Mouse (Mus musculus): ENCODE measurements around the gene Cdc7. TPM values are rescaled to one million over a fixed set of nuclear protein-coding genes. Genes with fewer than 3 reads are reported as not detected.
"Not testable (repeated sequence)": the region's sequence is repeated elsewhere in the genome, so short reads cannot be mapped to it uniquely, and the experiment has no call there.

The Cdc7 gene
- polyA plus RNA-seq, 1 experiment from 2014 or later = 45.1 TPM

DNA sequence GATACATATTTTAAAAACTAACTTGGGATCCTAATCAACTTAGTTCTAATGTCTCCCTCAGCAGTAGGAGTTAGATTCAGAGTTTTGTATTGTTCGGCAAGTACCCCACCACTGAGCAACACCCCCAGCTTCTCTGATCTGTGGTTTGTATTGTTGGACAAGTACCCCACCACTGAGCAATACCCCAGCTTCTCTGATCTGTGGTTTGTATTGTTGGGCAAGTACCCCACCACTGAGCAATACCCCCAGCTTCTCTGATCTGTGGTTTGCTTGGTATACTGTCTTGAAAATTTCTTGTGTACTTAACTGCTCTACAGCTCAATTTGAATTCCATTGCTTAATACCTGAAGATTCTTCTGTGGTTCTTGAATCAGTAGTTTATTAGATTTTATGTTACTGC, 3.5 kb downstream of the Cdc7 start:
- Histone ChIP-seq H3K4me3 (no peak overlapping the region), H3K27me3 (replicated peaks) (no peaks in the 10 kb centered on the region), H3K9ac (no peak overlapping the region), H3K36me3 (peaks cover 20% of the 10 kb centered on the region), H3K27ac (no peak overlapping the region), H3K4me2 (replicated peaks) (no peak overlapping the region), H3K4me1 (peaks cover 10% of the 10 kb centered on the region; the same call in 1 of the 2 replicates), H3K9me3 (no peaks in the 10 kb centered on the region)
- no peak for ATAC-seq (ENCODE audit: low FRiP score, low read depth)
- 93% methylated on average over 1 of the region's 1 CpGs for WGBS

DNA sequence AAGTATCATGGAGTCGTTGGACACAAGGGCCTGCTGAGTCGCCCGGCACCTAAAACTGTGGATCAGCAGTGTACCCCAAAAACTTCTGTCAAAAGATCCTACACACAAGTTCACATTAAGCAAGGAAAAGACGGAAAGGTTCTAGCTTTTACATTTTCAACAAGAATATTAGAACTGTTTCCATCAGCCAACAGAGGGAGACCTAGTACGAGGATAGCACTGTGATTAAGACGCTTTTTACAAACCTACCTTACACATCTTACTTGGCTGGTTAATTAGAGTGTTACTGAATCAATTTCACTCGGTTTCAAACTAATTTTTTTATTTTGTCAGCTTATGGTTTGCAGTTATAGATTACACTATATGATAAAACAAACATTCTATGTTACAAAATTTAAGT, 9.8 kb downstream of the Cdc7 start:
- H3K36me3 ChIP-seq = peaks cover 61% of the 10 kb centered on the region
- 90% methylated on average over 7 of the region's 7 CpGs for WGBS
- ATAC-seq (ENCODE audit: low FRiP score, low read depth) = no peak

DNA sequence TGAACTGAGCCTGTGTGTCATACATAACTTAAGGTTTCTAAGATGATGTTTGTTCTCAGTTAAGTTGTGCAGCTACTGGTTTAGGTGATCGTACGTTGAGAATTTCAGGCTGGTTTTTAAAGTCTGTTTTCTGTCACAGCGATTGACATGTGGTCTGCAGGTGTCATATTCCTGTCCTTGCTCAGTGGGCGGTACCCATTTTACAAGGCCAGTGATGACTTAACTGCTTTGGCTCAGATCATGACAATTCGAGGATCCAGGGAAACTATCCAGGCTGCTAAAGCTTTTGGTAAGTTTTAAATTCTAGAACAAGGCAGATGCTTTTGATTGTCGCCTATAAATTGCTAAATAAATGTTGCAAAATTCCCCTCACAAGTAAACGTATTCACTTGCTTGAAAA, 15.0 kb downstream of the Cdc7 start:
- H3K36me3 ChIP-seq = peaks cover 68% of the 10 kb centered on the region

More for the DNA sequence above, 9.8 kb downstream of the Cdc7 start:
- no peak overlapping the region for H3K27ac ChIP-seq
- no peak overlapping the region for H3K9ac ChIP-seq
- H3K27me3 ChIP-seq (replicated peaks) = no peaks in the 10 kb centered on the region
- no peaks in the 10 kb centered on the region for H3K9me3 ChIP-seq
- H3K4me1 ChIP-seq = no peaks in the 10 kb centered on the region
- no peak overlapping the region for H3K4me3 ChIP-seq
- H3K4me2 ChIP-seq (replicated peaks) = no peak overlapping the region

DNA sequence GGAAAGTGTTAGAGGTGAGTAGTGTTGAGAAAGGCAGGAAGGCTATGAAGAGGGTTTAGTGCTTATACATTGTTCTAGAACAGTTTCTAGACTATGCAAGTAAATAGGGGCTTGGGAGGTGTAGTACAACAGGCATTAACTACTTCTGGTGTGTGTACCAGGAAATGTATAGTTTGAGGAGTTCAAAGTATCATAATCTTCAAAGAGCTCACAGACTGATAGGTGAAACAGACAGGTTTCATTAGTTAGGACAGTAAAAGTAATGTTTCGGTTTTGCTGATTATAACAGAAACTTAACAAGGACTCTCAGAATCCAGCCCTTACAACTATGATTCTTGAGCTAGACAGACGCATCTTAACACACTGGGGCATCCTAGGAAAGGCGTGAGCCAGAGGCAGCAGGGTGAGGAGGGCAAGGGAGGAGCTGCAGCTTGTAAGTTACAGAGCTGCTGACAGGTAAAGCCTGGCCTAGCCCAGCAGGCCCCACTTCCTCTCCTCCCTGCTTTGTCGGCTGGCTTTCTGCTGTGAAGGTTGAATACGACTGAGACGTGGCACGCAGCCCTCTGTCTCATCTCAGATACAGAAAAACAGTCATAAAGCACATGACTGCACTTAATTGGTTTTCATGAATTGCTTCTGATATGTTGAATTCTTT, 18.3 kb downstream of the Cdc7 start:
- Histone ChIP-seq H3K9me3 (no peaks in the 10 kb centered on the region), H3K4me2 (replicated peaks) (no peak overlapping the region), H3K4me1 (no peaks in the 10 kb centered on the region), H3K9ac (no peak overlapping the region), H3K27me3 (replicated peaks) (no peaks in the 10 kb centered on the region), H3K4me3 (no peak overlapping the region), H3K27ac (no peak overlapping the region), H3K36me3 (peaks cover 45% of the 10 kb centered on the region)
- WGBS = 86% methylated on average over 7 of the region's 7 CpGs
- no peak for ATAC-seq (ENCODE audit: low FRiP score, low read depth)

More for the DNA sequence above, 15.0 kb downstream of the Cdc7 start:
- H3K9me3 ChIP-seq = no peaks in the 10 kb centered on the region
- no peaks in the 10 kb centered on the region for H3K4me1 ChIP-seq
- no peak for ATAC-seq (ENCODE audit: low FRiP score, low read depth)
- no peak overlapping the region for H3K4me3 ChIP-seq
- H3K27me3 ChIP-seq (replicated peaks) = no peaks in the 10 kb centered on the region
- no peak overlapping the region for H3K4me2 ChIP-seq (replicated peaks)
- H3K9ac ChIP-seq = no peak overlapping the region
- WGBS = 81% methylated on average over 7 of the region's 7 CpGs
- H3K27ac ChIP-seq = no peak overlapping the region

DNA sequence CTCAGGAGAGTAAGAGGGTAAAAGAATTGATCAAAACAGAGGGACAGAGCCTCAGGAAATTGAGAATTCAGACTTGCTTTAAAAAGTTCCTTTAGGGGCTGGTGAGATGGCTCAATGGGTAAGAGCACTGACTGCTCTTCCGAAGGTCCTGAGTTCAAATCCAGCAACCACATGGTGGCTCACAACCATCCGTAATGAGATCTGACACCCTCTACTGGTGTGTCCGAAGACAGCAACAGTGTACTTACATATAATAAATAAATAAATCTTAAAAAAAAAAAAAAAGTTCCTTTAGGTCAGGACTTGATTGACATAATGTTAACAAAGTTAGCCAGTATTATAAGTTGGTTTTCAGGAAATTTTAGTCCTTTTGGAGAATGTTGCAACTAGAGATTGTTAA, 20.8 kb downstream of the Cdc7 start:
- not testable (repeated sequence) for ATAC-seq (ENCODE audit: low FRiP score, low read depth); H3K4me1 ChIP-seq; H3K9me3 ChIP-seq; H3K4me3 ChIP-seq; H3K27ac ChIP-seq; H3K4me2 ChIP-seq (replicated peaks); H3K27me3 ChIP-seq (replicated peaks); H3K9ac ChIP-seq
- peaks cover 29% of the 10 kb centered on the region for H3K36me3 ChIP-seq
- WGBS = 94% methylated on average over 3 of the region's 3 CpGs

DNA sequence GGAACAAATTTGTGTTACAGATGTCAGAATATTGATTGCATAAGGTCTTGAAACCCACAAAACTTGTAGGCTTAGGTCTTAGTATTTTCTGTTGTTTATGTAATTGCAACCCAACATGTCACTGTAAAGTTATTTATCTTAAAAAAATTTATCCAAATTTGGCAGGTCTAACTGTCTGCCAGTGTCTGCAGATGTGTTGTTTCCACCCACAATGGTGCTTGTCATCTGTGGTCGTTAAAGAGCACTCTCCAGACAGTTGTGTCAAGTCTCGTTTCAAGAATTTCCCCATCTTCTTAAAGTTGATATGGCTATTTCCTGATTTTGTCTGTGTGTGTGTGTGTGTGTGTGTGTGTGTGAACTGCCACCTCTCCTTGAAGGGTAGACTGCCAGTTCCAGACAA, 21.5 kb downstream of the Cdc7 start:
- Histone ChIP-seq H3K4me1 (no peaks in the 10 kb centered on the region), H3K4me3 (no peak overlapping the region), H3K4me2 (replicated peaks) (no peak overlapping the region), H3K9me3 (no peaks in the 10 kb centered on the region), H3K36me3 (peaks cover 24% of the 10 kb centered on the region), H3K27me3 (replicated peaks) (no peaks in the 10 kb centered on the region), H3K9ac (no peak overlapping the region), H3K27ac (no peak overlapping the region)
- ATAC-seq (ENCODE audit: low FRiP score, low read depth) = no peak
- WGBS = 73% methylated on average over 2 of the region's 2 CpGs

DNA sequence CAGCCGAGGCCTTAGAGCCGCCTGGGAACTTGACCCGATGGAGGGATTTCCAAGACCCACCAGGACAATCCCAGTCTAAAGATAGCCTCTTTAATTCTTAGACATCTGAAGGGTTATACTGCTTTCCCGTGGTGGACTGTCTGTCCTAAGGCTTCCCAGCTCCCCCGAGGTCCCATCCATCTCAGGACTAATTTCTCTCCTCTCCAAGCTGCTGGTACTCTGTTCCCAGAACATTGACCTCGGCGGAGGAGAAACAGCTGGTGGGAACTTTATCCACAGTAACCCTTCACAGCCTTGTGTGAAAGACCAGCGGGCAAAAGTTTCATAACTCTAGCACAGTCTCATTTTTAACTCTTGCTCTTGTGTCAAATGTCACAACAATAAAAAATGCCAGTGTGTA, 25.1 kb downstream of the Cdc7 start:
- 68% methylated on average over 8 of the region's 8 CpGs for WGBS
- no peaks in the 10 kb centered on the region for H3K27me3 ChIP-seq (replicated peaks)
- H3K4me2 ChIP-seq (replicated peaks) = no peak overlapping the region
- no peak overlapping the region for H3K27ac ChIP-seq
- no peak overlapping the region for H3K4me3 ChIP-seq
- no peak for ATAC-seq (ENCODE audit: low FRiP score, low read depth)
- no peaks in the 10 kb centered on the region for H3K4me1 ChIP-seq
- peaks cover 5% of the 10 kb centered on the region for H3K36me3 ChIP-seq
- no peaks in the 10 kb centered on the region for H3K9me3 ChIP-seq
- H3K9ac ChIP-seq = no peak overlapping the region

DNA sequence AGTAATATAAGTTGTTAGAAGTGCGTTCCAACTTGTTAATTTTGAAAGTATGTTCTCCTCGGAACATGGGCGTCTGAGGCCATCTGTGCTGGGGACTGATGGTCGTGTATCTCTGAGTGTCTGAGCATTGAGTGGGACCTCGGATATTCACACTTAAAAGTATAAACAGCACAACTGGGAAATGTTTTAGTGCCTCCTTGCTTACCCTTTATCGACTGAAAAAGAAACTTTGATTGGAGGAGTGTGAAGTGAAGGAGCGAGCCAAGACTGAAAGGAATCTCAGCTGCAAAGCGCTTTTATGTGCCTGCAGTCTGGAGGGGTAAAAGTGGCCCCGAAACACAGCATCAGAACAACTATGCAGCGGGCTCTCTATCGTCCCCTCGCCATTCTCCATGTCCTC, 25.7 kb downstream of the Cdc7 start:
- H3K9me3 ChIP-seq = no peaks in the 10 kb centered on the region
- no peaks in the 10 kb centered on the region for H3K36me3 ChIP-seq
- no peak for ATAC-seq (ENCODE audit: low FRiP score, low read depth)
- H3K4me1 ChIP-seq = no peaks in the 10 kb centered on the region
- no peak overlapping the region for H3K9ac ChIP-seq
- 81% methylated on average over 12 of the region's 12 CpGs for WGBS
- H3K27me3 ChIP-seq (replicated peaks) = no peaks in the 10 kb centered on the region
- no peak overlapping the region for H3K27ac ChIP-seq
- H3K4me2 ChIP-seq (replicated peaks) = no peak overlapping the region
- no peak overlapping the region for H3K4me3 ChIP-seq

DNA sequence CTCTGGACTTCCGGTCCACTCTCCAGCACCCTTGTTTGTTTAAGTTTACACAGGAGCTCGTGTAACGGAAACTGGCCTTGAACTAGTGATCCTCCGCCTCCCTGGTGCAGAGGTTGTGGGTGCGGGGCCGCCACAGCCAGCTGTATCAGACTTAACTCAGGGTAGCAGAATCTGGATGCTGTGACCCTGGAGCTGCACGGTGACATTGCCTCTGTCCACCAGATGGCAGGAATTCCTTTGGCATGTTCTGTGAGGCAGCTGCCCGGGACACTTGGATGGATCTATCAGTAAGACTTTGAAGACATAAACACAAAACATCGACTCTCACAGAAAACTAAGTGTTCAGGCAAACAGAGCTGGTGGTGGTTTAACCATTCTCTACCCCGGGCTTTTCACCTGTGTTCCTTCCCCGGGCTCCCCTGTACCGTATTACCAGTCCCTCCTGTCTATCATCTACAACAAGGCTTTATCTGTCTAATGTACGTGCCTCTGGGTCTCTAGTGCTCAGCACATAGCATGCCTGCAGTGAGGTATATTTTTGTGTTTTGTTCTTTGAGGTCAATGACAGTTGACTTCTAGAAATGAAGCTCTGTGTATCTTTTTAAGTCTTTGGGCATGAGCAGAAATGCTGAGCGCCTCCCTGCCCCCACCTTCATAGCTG, 26.6 kb downstream of the Cdc7 start:
- Histone ChIP-seq H3K36me3 (no peaks in the 10 kb centered on the region), H3K9me3 (no peaks in the 10 kb centered on the region), H3K4me2 (replicated peaks) (no peak overlapping the region), H3K27ac (no peak overlapping the region), H3K4me1 (no peaks in the 10 kb centered on the region), H3K27me3 (replicated peaks) (no peaks in the 10 kb centered on the region), H3K4me3 (no peak overlapping the region), H3K9ac (no peak overlapping the region)
- ATAC-seq (ENCODE audit: low FRiP score, low read depth) = no peak
- 56% methylated on average over 14 of the region's 14 CpGs for WGBS

DNA sequence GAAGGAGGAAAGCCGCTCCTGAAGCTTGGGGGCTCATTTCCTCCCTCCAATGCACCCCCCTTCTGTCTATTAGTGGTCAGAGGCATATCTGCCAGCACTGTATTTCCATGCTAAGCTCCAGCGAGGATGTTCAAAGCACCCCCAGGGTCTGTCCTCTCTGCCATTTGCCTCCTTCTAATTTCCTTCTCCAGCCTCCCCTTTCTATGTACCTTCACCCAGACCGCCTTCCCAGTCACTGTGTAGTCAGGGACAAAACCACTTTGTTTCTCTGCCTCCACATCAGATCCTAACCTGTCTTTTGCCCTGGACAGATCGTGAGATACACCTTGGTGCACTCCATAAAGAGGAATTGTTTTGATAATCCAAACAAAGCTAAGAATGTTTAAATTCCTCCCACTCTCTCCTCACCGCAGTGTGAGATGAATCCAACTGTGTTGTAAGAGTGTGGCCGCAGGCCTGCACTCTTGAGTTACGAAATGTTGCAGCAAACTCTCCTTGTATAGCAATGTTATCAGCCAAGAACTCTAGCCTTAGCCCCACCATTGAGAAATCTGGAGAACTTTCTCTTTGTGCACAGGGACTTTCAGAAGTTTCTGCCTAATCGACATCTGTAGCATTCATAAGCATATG, 27.3 kb downstream of the Cdc7 start:
- no peak for ATAC-seq (ENCODE audit: low FRiP score, low read depth)
- Histone ChIP-seq H3K27me3 (replicated peaks) (no peaks in the 10 kb centered on the region), H3K4me3 (no peak overlapping the region), H3K9ac (no peak overlapping the region), H3K36me3 (no peaks in the 10 kb centered on the region), H3K4me2 (replicated peaks) (no peak overlapping the region), H3K27ac (no peak overlapping the region), H3K9me3 (no peaks in the 10 kb centered on the region), H3K4me1 (no peaks in the 10 kb centered on the region)
- 71% methylated on average over 8 of the region's 8 CpGs for WGBS

DNA sequence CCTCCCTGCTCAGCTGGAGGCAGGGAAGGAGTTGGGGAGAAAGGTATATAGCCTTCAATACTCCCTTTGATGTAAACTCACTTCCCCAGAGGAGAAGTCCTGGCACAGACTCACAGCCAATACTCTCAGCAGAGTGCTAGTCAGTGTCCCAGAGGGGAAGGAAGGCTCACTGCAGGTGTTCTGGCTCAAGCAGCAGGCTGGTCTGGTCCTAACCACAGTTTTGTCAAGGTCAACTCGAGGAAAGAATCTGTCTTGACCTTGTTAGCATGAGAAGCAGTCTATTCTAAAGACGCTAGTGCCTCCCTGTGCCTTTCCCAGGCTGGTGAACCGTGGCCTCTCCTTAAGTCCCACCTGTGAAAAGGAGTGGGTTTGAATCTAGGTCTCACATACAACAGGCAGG, 30.6 kb downstream of the Cdc7 start:
- Histone ChIP-seq H3K9ac (no peak overlapping the region), H3K36me3 (no peaks in the 10 kb centered on the region), H3K4me2 (replicated peaks) (no peak overlapping the region), H3K4me3 (no peak overlapping the region), H3K27me3 (replicated peaks) (no peaks in the 10 kb centered on the region), H3K4me1 (no peaks in the 10 kb centered on the region), H3K9me3 (no peaks in the 10 kb centered on the region), H3K27ac (no peak overlapping the region)
- no peak for ATAC-seq (ENCODE audit: low FRiP score, low read depth)
- 29% methylated on average over 3 of the region's 3 CpGs for WGBS

DNA sequence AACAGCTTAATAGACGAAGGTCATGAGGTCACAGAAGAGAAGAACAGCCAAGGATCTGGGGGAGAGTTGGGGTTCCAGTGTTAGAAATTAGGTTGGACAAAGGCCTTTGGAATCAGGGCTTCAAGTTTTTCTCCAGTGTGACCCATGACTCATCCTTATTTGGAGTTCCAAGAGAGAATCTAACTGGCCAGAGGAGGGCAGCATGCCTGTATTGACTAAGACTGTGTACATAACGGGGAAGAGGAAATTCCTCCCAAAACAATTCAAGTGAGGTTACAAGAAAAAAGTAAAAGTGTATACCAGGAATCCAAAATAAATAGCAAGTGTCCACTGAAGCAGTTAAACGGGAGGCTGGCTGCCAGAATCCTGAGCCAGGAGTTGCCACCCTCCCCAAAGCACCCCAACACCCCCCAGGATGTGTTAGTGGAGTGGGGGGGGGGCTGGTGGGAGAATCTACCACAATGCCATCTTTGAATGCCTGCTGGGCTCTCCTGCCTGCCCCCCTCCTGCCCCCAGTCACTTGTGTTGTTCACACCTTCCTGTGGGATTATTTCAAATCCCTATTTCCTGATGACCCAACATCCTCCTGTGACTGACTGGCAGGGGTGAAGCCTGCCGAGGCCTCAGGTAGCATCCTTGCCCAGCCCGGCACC, 31.9 kb downstream of the Cdc7 start:
- H3K27ac ChIP-seq = no peak overlapping the region
- WGBS = 45% methylated on average over 5 of the region's 5 CpGs
- ATAC-seq (ENCODE audit: low FRiP score, low read depth) = no peak

More for the DNA sequence above, 31.9 kb downstream of the Cdc7 start:
- no peaks in the 10 kb centered on the region for H3K27me3 ChIP-seq (replicated peaks)
- H3K9ac ChIP-seq = no peak overlapping the region
- H3K4me2 ChIP-seq (replicated peaks) = no peak overlapping the region
- H3K36me3 ChIP-seq = no peaks in the 10 kb centered on the region
- H3K4me1 ChIP-seq = no peaks in the 10 kb centered on the region
- no peaks in the 10 kb centered on the region for H3K9me3 ChIP-seq
- no peak overlapping the region for H3K4me3 ChIP-seq

Data from neural tube, embryonic 12.5 days (tissue).